Mouse (Mus musculus) hindbrain, embryonic 10.5 days (tissue): ENCODE measurements around the gene Olfr116. TPM values are rescaled to one million over a fixed set of nuclear protein-coding genes. Genes with fewer than 3 reads are reported as not detected.

ENCODE experiments used
- DNase-seq: peaks from one replicate; pipeline ENCODE4 v3.0.0-alpha.2; 2017; ENCODE audit warnings: low spot score
- H3K27ac ChIP-seq: fragments of 300-500 bp; sonication (generic); 2 replicates; pipeline ENCODE4 v1.5.1; 2016; ENCODE audit warnings: mild to moderate bottlenecking, moderate library complexity
- H3K27me3 ChIP-seq: fragments of 300-500 bp; sonication (generic); 2 replicates; pipeline ENCODE4 v1.6.1; 2016; ENCODE audit warnings: mild to moderate bottlenecking; ENCODE audit not compliant: poor library complexity, insufficient read depth, severe bottlenecking
- H3K36me3 ChIP-seq: fragments of 300-500 bp; sonication (generic); 2 replicates; pipeline ENCODE4 v1.6.1; 2016; ENCODE audit warnings: mild to moderate bottlenecking, moderate library complexity
- H3K4me1 ChIP-seq: fragments of 300-500 bp; sonication (generic); replicated peaks from 2 replicates; pipeline ENCODE4 v1.6.1; 2016; ENCODE audit warnings: mild to moderate bottlenecking
- H3K4me3 ChIP-seq: fragments of 300-500 bp; sonication (generic); 2 replicates; pipeline ENCODE4 v1.5.1; 2016; ENCODE audit warnings: mild to moderate bottlenecking, moderate library complexity
- H3K9me3 ChIP-seq: fragments of 300-500 bp; sonication (generic); 2 replicates; pipeline ENCODE4 v1.6.1; 2016; ENCODE audit warnings: mild to moderate bottlenecking, moderate library complexity
- WGBS: fragments of 180-500 bp; shearing (Covaris S2); methylation state at CpG from one replicate; pipeline ENCODE4 v1.1.7; 2016; 5-methylcytosine and 5-hydroxymethylcytosine counted together
- polyA plus RNA-seq: library from polyadenylated mRNA; unstranded; fragments of >200 nt; fragmentation: Nextera tagmentation; extraction: Ambion mirVana; gene quantifications from 2 replicates; pipeline ENCODE4 v1.2.1, GENCODE M21; 2016

Gene Olfr116
- not detected in 2 replicates for polyA plus RNA-seq

DNA sequence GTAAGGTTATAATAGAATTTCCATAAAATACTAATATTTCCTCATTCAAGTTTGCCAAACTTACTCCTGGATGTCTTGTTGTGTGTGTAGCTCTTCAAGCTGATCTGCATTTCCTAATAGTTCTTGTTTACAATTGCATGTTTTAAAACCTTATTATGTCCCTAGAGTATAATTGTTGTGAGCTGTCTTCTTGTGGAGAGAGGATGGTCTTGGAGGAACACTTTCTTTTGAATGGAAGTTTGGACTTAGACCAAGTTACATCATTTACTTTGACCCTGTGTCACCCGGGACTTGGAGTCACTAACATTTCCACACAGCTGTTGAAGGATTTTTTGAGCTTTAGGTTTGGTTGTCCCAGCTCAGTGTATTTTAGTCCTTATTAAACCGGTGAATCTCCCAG, at the start of gene Olfr116, which contains the start of gene Olfr115:
TSS of gene Olfr116 (minus strand) at position 191 of the 400 bp plus-strand sequence.
TSS of gene Olfr115 (minus strand) at position 101 of the 400 bp plus-strand sequence.
- Histone ChIP-seq H3K27ac (no peak within 1 kb of the TSS), H3K27me3 (no peaks in the 10 kb centered on the region), H3K4me1 (no peaks in the 10 kb centered on the region), H3K4me3 (no peak within 1 kb of the TSS), H3K9me3 (peaks cover 13% of the 10 kb centered on the region; the same call in 1 of the 2 replicates), H3K36me3 (no peaks in the 10 kb centered on the region)
- DNase-seq: no peak
- WGBS: 88% methylated on average over 2 of the region's 2 CpGs

DNA sequence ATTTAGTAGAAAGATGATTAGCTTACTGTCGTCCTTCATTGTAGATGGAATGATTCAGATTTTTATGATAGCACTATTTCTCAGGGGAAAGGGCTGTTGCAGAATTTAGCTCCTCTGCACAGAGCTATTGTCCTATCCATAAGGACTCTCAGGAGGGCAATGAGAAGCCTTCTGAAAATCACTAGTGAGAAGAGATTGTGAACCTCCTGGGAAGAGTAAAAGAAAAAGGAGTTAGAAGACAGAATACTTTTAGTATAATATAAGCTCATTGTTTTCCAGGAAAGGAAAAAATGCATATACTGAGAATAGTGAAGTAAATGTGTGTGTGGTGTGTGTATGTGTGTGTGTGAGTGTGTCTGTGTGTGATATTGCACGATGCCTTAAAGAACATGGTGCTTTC, 39.7 kb upstream of the Olfr116 start, which contains the start of gene Olfr118:
TSS of gene Olfr118 (plus strand) at position 301 of the 400 bp plus-strand sequence.
- DNase-seq: no peak
- H3K9me3 ChIP-seq: no peaks in the 10 kb centered on the region
- no peak within 1 kb of the TSS for H3K27ac ChIP-seq
- H3K27me3 ChIP-seq: no peaks in the 10 kb centered on the region
- no peaks in the 10 kb centered on the region for H3K4me1 ChIP-seq
- WGBS: 77% methylated on average over 2 of the region's 2 CpGs
- no peaks in the 10 kb centered on the region for H3K36me3 ChIP-seq
- no peak within 1 kb of the TSS for H3K4me3 ChIP-seq

- Histone ChIP-seq H3K4me1 (no peaks in the 10 kb centered on the region), H3K27me3 (no peaks in the 10 kb centered on the region), H3K27ac (no peak within 1 kb of the TSS), H3K4me3 (no peak within 1 kb of the TSS), H3K36me3 (no peaks in the 10 kb centered on the region), H3K9me3 (0 out of 2 replicates have a peak, but pooled peaks cover 4% of the 10 kb centered on the region)
- 72% methylated on average over 1 of the region's 1 CpGs for WGBS
- no peak for DNase-seq
Observed at GRCm38 (mm10) chr17:37663682-37664081, 36.7 kb upstream of the Olfr116 start, which contains the start of gene Olfr117. Olfr117 (minus strand) TSS chr17:37663782.

GRCm38 (mm10) chr17:37592643-37593042, 34.4 kb downstream of the Olfr116 start, which contains the start of gene Olfr114:
Olfr114 (minus strand) TSS chr17:37592743.
- Histone ChIP-seq H3K27me3 (no peaks in the 10 kb centered on the region), H3K4me3 (no peak within 1 kb of the TSS), H3K36me3 (no peaks in the 10 kb centered on the region), H3K4me1 (no peaks in the 10 kb centered on the region), H3K9me3 (no peaks in the 10 kb centered on the region), H3K27ac (no peak within 1 kb of the TSS)
- DNase-seq: no peak

GRCm38 (mm10) chr17:37577563-37577962, 49.4 kb downstream of the Olfr116 start, which contains the start of gene Olfr113:
Olfr113 (minus strand) TSS chr17:37577663.
- Histone ChIP-seq H3K36me3 (no peaks in the 10 kb centered on the region), H3K4me3 (no peak within 1 kb of the TSS), H3K4me1 (no peaks in the 10 kb centered on the region), H3K9me3 (no peaks in the 10 kb centered on the region), H3K27ac (no peak within 1 kb of the TSS), H3K27me3 (no peaks in the 10 kb centered on the region)
- no peak for DNase-seq

Other genes starting within 250 kb of the Olfr116 start
- gene Olfr105-ps, start 248.2 kb downstream of the Olfr116 start, polyA plus RNA-seq: not detected in 2 replicates
- not detected in 2 replicates for gene Olfr106-ps, start 236.8 kb downstream of the Olfr116 start, polyA plus RNA-seq
- gene Olfr107, start 228.0 kb downstream of the Olfr116 start, polyA plus RNA-seq: not detected in 2 replicates
- not detected in 2 replicates for gene Olfr108, start 181.7 kb downstream of the Olfr116 start, polyA plus RNA-seq
- gene Olfr109, start 168.3 kb downstream of the Olfr116 start, polyA plus RNA-seq: not detected in 2 replicates
- gene H2-M2, start 143.6 kb downstream of the Olfr116 start, polyA plus RNA-seq: not detected in 2 replicates
- gene Olfr110, start 134.7 kb downstream of the Olfr116 start, polyA plus RNA-seq: not detected in 2 replicates
- gene Olfr111, start 119.2 kb downstream of the Olfr116 start, polyA plus RNA-seq: not detected in 2 replicates
- gene Olfr112, start 57.7 kb downstream of the Olfr116 start, polyA plus RNA-seq: not detected in 2 replicates
- gene Olfr113, start 49.5 kb downstream of the Olfr116 start, polyA plus RNA-seq: not detected in 2 replicates
- gene Olfr114, start 34.5 kb downstream of the Olfr116 start, polyA plus RNA-seq: not detected in 2 replicates
- gene Olfr115, start 90 bp downstream of the Olfr116 start, polyA plus RNA-seq: not detected in 2 replicates
- not detected in 2 replicates for gene Olfr117, start 36.6 kb upstream of the Olfr116 start, polyA plus RNA-seq
- not detected in 2 replicates for gene Olfr118, start 39.8 kb upstream of the Olfr116 start, polyA plus RNA-seq
- not detected in 2 replicates for gene Olfr119, start 69.4 kb upstream of the Olfr116 start, polyA plus RNA-seq
- not detected in 2 replicates for gene Olfr120, start 94.6 kb upstream of the Olfr116 start, polyA plus RNA-seq
- not detected in 2 replicates for gene Olfr121, start 121.7 kb upstream of the Olfr116 start, polyA plus RNA-seq
- not detected in 2 replicates for gene Olfr122, start 141.4 kb upstream of the Olfr116 start, polyA plus RNA-seq
- gene Olfr123, start 166.3 kb upstream of the Olfr116 start, polyA plus RNA-seq: not detected in 2 replicates
- not detected in 2 replicates for gene Olfr124, start 172.7 kb upstream of the Olfr116 start, polyA plus RNA-seq
- not detected in 2 replicates for gene Olfr125, start 205.8 kb upstream of the Olfr116 start, polyA plus RNA-seq
- gene Olfr126, start 220.3 kb upstream of the Olfr116 start, polyA plus RNA-seq: not detected in 2 replicates